Mouse (Mus musculus) C2C12 (cell line): ENCODE data around the gene Gm14288. TPM values are rescaled to one million over a fixed set of nuclear protein-coding genes. Genes with fewer than 3 reads are reported as not detected.
"Not testable (repeated sequence)": the region's sequence is repeated elsewhere in the genome, so short reads cannot be mapped to it uniquely, and the experiment has no call there.

ENCODE experiments used
- H3K27me3 ChIP-seq: one replicate; pipeline ENCODE4 v1.6.1; 2011; ENCODE audit not compliant: control insufficient read depth, insufficient read depth, insufficient read length
- H3K36me3 ChIP-seq: one replicate; pipeline ENCODE4 v1.6.1; 2011; ENCODE audit not compliant: control insufficient read depth, insufficient read depth
- H3K4me3 ChIP-seq: one replicate; pipeline ENCODE4 v1.5.1; 2011; ENCODE audit warnings: mild to moderate bottlenecking, control low read depth; ENCODE audit not compliant: poor library complexity, insufficient read depth, severe bottlenecking
- H3K79me2 ChIP-seq: one replicate; pipeline ENCODE4 v1.6.1; 2011; ENCODE audit not compliant: control insufficient read depth, insufficient read depth
- H3K79me3 ChIP-seq: one replicate; pipeline ENCODE4 v1.6.1; 2011; ENCODE audit warnings: low read depth, control low read depth
- H3ac ChIP-seq: one replicate; pipeline ENCODE3; 2011; ENCODE audit warnings: low read depth; ENCODE audit not compliant: control insufficient read depth, insufficient read length
- long read RNA-seq, 2 experiments: library from polyadenylated mRNA; unstranded; transcript quantifications; one replicate each; pipeline ENCODE4 v2.0.0; 2019 to 2020
- polyA plus RNA-seq: library from polyadenylated mRNA; unstranded; fragments of >200 nt; fragmentation: generic; extraction: Trizol; gene quantifications from one replicate; pipeline ENCODE4 v1.2.1, GENCODE M21; 2012; ENCODE audit warnings: missing spikeins

Gm14288 gene
- polyA plus RNA-seq: 1.4 TPM
- long read RNA-seq, experiment 1, transcript Gm14288-201 (3 exons, 3,438 nt): major isoform, 5 of 7 reads
- long read RNA-seq, experiment 1, partial matches to known transcripts: 0 of 7 reads
- long read RNA-seq, experiment 1, other reads (novel, unspliced or antisense): 2 of 7 reads
- long read RNA-seq, experiment 2, partial matches to known transcripts: 0 of 10 reads
- long read RNA-seq, experiment 2, other reads (novel, unspliced or antisense): 10 of 10 reads

DNA sequence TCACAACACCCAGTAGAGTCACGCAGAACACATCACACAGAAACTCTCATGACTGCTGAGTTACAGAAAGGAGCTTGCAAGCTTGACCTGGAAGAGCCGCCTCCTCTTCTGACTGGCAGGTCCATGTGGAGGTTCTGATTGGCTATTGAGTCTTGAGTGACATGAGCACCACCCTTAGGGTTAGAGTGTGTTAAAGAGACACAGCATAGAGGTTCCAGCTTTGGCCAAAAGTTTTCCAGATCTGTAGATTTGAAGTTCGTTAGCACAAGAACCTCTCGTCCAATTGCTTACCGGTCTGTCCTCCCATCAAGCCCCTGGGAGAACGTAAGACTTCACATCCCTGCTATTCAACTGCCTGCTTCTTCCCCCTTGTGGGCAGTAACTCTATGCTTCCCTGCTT is at the start of gene Gm14288:
Gene Gm14288 (minus strand): TSS at position 101 of the 400 bp plus-strand sequence.
- not testable (repeated sequence) for H3K36me3 ChIP-seq, H3K79me2 ChIP-seq, H3K27me3 ChIP-seq, H3ac ChIP-seq, H3K4me3 ChIP-seq, H3K79me3 ChIP-seq

DNA sequence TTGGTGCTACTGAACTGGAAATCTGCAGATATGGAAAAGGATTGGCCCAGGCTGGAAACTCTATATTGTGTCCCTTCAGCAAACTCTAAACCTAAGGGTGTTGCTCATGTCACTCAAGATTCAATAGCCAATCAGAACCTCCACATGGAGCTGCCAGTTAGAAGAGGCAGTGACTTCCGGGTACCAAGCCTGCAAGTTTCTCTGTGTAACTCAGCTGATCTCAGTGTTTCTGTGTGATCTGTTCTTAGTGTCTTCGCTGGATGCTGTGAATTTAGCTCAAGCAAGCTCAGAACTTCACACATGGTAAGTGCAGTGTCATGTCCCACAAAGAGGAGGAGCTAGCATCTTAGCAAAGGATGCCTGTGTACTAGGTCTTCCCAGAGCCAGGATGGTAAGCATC is 59.7 kb downstream of the Gm14288 start, which contains the start of gene Gm2007:
Gene Gm2007 (plus strand): TSS at position 301 of the 400 bp plus-strand sequence.
- not testable (repeated sequence) for H3K4me3 ChIP-seq, H3K27me3 ChIP-seq, H3K36me3 ChIP-seq, H3K79me2 ChIP-seq, H3K79me3 ChIP-seq, H3ac ChIP-seq

Other genes starting within 250 kb of the Gm14288 start
- not detected for gene Gm11007, start 157.1 kb downstream of the Gm14288 start, polyA plus RNA-seq
- gene Zfp969, start 97.4 kb downstream of the Gm14288 start, polyA plus RNA-seq: 11.7 TPM
- not detected for gene Gm2007, start 59.6 kb downstream of the Gm14288 start, polyA plus RNA-seq
- 2.7 TPM for gene Gm6710, start 68.1 kb upstream of the Gm14288 start, polyA plus RNA-seq
- gene Zfp966, start 130.0 kb upstream of the Gm14288 start, polyA plus RNA-seq: 0.84 TPM
- 1.4 TPM for gene Gm2026, start 164.2 kb upstream of the Gm14288 start, polyA plus RNA-seq